ENCODE assay signal across 14 mouse cellular contexts in genomic region chrX:144316004-144316403, GRCm38 (mm10).
"Had no signal": no experiment of that assay in that cellular context is flagged by ENCODE, and none has a peak within 500 bp of the region (broad histone marks: within the 10 kb centered on the region; RNA-seq: fewer than 3 reads in every experiment).

No protein-coding gene starts in this region.

- H3K36me3 ChIP-seq: limb, embryonic 10.5 days; liver, embryonic 15.5 days; midbrain, embryonic 13.5 days; neural tube, embryonic 15.5 days had no signal

- ATAC-seq: intestine, embryonic 16.5 days; lung, postnatal 0 days; midbrain, embryonic 13.5 days had no signal

- DNase-seq: lung, adult 2 months; lung, postnatal 36 days; right cerebral cortex, postnatal 4 days; spleen, adult 18-20 months; thymus, adult 18-20 months; thymus, postnatal 14 days had no signal

- H3K27ac ChIP-seq: left cerebral cortex, adult 2 months; limb, embryonic 10.5 days; liver, embryonic 15.5 days; midbrain, embryonic 13.5 days; neural tube, embryonic 15.5 days had no signal

- H3K4me2 ChIP-seq: liver, embryonic 11.5 days; liver, embryonic 15.5 days; midbrain, embryonic 13.5 days; neural tube, embryonic 15.5 days had no signal

- H3K9me3 ChIP-seq: limb, embryonic 10.5 days; liver, embryonic 15.5 days; midbrain, embryonic 13.5 days; neural tube, embryonic 15.5 days had no signal

- H3K4me3 ChIP-seq: left cerebral cortex, adult 2 months; limb, embryonic 10.5 days; liver, embryonic 15.5 days; midbrain, embryonic 13.5 days; neural tube, embryonic 15.5 days had no signal

- H3K9ac ChIP-seq: liver, embryonic 15.5 days; midbrain, embryonic 13.5 days; neural tube, embryonic 15.5 days had no signal

- H3K4me1 ChIP-seq: liver, embryonic 15.5 days; neural tube, embryonic 15.5 days had no signal

- H3K27me3 ChIP-seq: liver, embryonic 15.5 days; midbrain, embryonic 13.5 days; neural tube, embryonic 15.5 days had no signal
